Mouse (Mus musculus) E14TG2a.4 (cell line): ENCODE measurements around the gene Mt3.

Experiments used
- H3K27me3 ChIP-seq: 2 replicates; pipeline ENCODE4 v1.6.1; 2014; ENCODE audit warnings: low read length, control low read depth; ENCODE audit not compliant: insufficient read depth
- H3K36me3 ChIP-seq: 2 replicates; pipeline ENCODE4 v1.6.1; 2014; ENCODE audit warnings: low read length, control low read depth; ENCODE audit not compliant: insufficient read depth
- H3K4me1 ChIP-seq: replicated peaks from 2 replicates; pipeline ENCODE4 v1.6.1; 2014; ENCODE audit warnings: low read depth, low read length, control low read depth
- H3K4me3 ChIP-seq: replicated peaks from 2 replicates; pipeline ENCODE4 v1.5.1; 2014; ENCODE audit warnings: mild to moderate bottlenecking, low read length
- H3K9me3 ChIP-seq: 2 replicates; pipeline ENCODE4 v1.6.1; 2014; ENCODE audit warnings: low read length, control low read depth
- CTCF ChIP-seq: conservative IDR thresholded peaks from 2 replicates; pipeline ENCODE4 v1.5.1; 2014; ENCODE audit warnings: low read length
- NANOG ChIP-seq: IDR thresholded peaks from 2 replicates; pipeline ENCODE4 v1.6.1; 2014; ENCODE audit warnings: borderline replicate concordance, low read length, mixed read lengths
- POU5F1 ChIP-seq: IDR thresholded peaks from 2 replicates; pipeline ENCODE4 v1.6.1; 2014; ENCODE audit warnings: low read length, borderline replicate concordance

Mt3 gene

GRCm38 (mm10) chr8:94178857-94179712, 26.7 kb downstream of the Mt3 start, which contains the start of gene Mt1:
Gene Mt1, plus strand, starts transcription at chr8:94179082.
- H3K36me3 ChIP-seq, result no peaks in the 10 kb centered on the region
- H3K9me3 ChIP-seq, result no peaks in the 10 kb centered on the region
- H3K4me1 ChIP-seq, result peaks cover 78% of the 10 kb centered on the region
- peaks cover 41% of the 10 kb centered on the region for H3K27me3 ChIP-seq
- H3K4me3 ChIP-seq, result peak within 1 kb of the TSS; percentile 86
- TF ChIP-seq CTCF (no peak), POU5F1 (no peak), NANOG (no peak)

GRCm38 (mm10) chr8:94179713-94180560, 27.5 kb downstream of the Mt3 start:
- Histone ChIP-seq H3K27me3 (peaks cover 45% of the 10 kb centered on the region), H3K4me1 (peaks cover 77% of the 10 kb centered on the region), H3K36me3 (no peaks in the 10 kb centered on the region), H3K9me3 (no peaks in the 10 kb centered on the region), H3K4me3 (peak overlapping the region; percentile 86)
- no peak for TF ChIP-seq NANOG
- no peak for TF ChIP-seq CTCF

DNA sequence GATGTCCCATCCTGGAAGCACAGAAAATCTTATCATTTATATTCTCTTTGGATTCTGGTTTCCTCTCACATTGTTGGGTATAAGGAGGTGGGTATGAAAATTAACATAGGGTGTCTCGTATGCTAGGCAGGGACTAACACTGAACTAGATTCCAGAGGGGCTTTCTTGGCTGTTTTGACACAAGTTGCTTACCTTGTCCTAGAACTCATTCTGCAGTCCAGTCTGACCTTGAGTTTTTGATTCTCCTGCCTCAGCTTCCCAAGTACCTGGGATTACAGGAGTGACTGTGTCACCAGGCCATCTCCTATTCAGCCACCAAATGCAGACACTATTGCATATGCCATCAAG, 28.1 kb downstream of the Mt3 start:
- H3K9me3 ChIP-seq, result no peaks in the 10 kb centered on the region
- H3K4me1 ChIP-seq, result peaks cover 74% of the 10 kb centered on the region
- TF ChIP-seq POU5F1 (no peak), CTCF (no peak), NANOG (no peak)
- H3K4me3 ChIP-seq, result peak overlapping the region; percentile 86
- H3K27me3 ChIP-seq, result peaks cover 45% of the 10 kb centered on the region
- H3K36me3 ChIP-seq, result no peaks in the 10 kb centered on the region

DNA sequence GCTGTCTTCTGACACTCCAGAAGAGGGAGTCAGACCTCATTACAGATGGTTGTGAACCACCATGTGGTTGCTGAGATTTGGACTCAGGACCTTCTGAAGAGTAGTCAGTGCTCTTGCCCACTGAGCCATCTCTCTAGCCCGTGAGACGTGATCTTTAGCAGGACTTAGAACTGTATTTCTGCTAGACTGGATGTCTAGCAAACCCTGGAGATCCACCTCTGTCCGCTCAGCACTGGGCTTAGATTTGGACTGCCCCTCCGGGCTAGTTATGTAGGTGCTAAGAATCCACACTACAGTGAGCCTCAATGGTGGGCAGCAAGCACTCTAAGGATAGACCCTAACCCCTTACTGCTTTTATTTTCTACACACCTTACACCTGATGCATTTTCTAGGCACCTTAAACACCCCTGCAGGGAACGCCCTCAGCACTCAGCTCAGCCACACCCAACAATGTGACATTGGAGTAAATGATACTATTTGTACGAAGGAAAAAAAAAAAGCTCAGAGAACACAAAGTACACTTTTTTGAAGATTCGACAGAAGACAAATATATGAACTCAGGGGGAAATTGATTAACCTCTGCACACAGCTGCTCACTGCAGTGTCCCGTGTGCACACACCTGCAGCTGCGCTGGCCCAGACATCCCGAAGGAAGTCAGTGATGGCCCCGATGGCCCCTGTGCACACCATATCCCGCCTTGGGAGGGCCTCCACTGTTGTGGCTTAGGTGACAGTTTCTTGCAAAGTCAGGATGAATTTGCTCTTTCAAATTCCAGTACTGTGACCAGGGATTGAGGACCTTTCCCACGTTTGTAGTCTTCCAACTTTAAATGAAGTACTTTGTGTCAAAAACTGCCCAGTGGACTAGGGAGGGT, 29.9 kb downstream of the Mt3 start:
- Histone ChIP-seq H3K4me1 (peaks cover 81% of the 10 kb centered on the region), H3K4me3 (peak overlapping the region; percentile 65), H3K27me3 (peaks cover 50% of the 10 kb centered on the region), H3K9me3 (no peaks in the 10 kb centered on the region), H3K36me3 (no peaks in the 10 kb centered on the region)
- no peak for TF ChIP-seq CTCF
- no peak for TF ChIP-seq NANOG
- no peak for TF ChIP-seq POU5F1

GRCm38 (mm10) chr8:94183117-94183516, 30.7 kb downstream of the Mt3 start:
- Histone ChIP-seq H3K27me3 (peaks cover 49% of the 10 kb centered on the region), H3K9me3 (no peaks in the 10 kb centered on the region)
- no peak for TF ChIP-seq CTCF
- no peak for TF ChIP-seq POU5F1
- TF ChIP-seq NANOG, result no peak

GRCm38 (mm10) chr8:94184357-94184843, 32.0 kb downstream of the Mt3 start:
- Histone ChIP-seq H3K4me1 (peaks cover 87% of the 10 kb centered on the region), H3K4me3 (peak overlapping the region; percentile 65), H3K36me3 (no peaks in the 10 kb centered on the region), H3K9me3 (no peaks in the 10 kb centered on the region), H3K27me3 (peaks cover 37% of the 10 kb centered on the region)
- TF ChIP-seq NANOG (no peak), POU5F1 (no peak)

More at GRCm38 (mm10) chr8:94183117-94183516, 30.7 kb downstream of the Mt3 start:
- H3K36me3 ChIP-seq, result no peaks in the 10 kb centered on the region
- peak overlapping the region; percentile 65 for H3K4me3 ChIP-seq
- peaks cover 88% of the 10 kb centered on the region for H3K4me1 ChIP-seq

DNA sequence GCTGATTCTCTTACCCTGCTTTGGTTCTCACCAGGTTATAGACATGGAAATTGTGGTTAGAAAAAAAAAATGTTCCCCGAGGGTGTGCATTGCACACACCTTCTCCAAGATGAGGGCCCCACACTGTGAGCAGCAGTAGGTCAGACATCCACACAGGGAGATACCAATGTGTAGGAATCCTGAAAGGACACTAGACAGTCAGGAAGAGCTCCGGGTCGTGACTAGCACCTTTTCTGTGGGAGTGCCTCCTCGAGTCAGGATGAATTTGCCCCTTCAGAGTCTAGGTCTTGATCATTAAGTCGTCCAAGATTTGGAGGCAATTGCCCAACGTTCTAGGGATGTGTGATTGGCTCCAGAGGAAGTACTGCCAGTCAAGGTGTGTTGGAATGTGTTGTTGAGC, 33.4 kb downstream of the Mt3 start:
- TF ChIP-seq POU5F1, result no peak
- no peak for TF ChIP-seq CTCF
- no peak for TF ChIP-seq NANOG
- H3K27me3 ChIP-seq, result peaks cover 25% of the 10 kb centered on the region
- H3K9me3 ChIP-seq, result no peaks in the 10 kb centered on the region
- peak overlapping the region; percentile 63; the same call in 1 of the 2 replicates for H3K4me3 ChIP-seq
- H3K4me1 ChIP-seq, result peaks cover 87% of the 10 kb centered on the region
- H3K36me3 ChIP-seq, result no peaks in the 10 kb centered on the region

- H3K36me3 ChIP-seq, result no peaks in the 10 kb centered on the region
- TF ChIP-seq POU5F1 (no peak), CTCF (peak; percentile 49)
- H3K4me1 ChIP-seq, result peaks cover 91% of the 10 kb centered on the region
- H3K9me3 ChIP-seq, result no peaks in the 10 kb centered on the region
- peak overlapping the region; percentile 63 for H3K4me3 ChIP-seq
- H3K27me3 ChIP-seq, result peaks cover 22% of the 10 kb centered on the region
Observed at GRCm38 (mm10) chr8:94186542-94186941, 34.1 kb downstream of the Mt3 start.
